Mouse (Mus musculus): ENCODE measurements around the gene Prdm16. TPM values are rescaled to one million over a fixed set of nuclear protein-coding genes. Genes with fewer than 3 reads are reported as not detected.

The Prdm16 gene
- polyA plus RNA-seq, 1 experiment from 2014 or later: 7.7 TPM

DNA sequence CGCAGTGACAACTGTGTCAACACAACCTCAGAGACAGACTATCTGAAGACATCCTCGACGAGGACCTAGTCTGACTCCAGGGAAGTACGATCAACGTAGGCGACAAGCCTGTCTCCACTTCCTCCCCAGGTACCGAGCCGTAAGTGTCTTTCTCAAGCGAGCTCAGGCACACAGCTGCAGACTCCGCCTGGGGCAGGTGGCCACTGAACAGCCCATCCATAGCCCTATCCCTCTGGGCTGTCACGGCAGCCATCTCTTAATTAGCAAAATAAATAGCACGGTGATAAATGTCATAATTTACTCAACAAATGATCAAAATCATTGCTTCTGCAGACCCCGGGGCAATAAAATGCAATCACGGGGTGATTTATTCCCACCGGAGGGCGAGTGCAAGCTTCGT is 112.8 kb downstream of the Prdm16 start:
- Histone ChIP-seq H3K9ac (replicated peaks) (no peak overlapping the region), H3K4me2 (no peak overlapping the region), H3K4me3 (replicated peaks) (no peak overlapping the region), H3K9me3 (replicated peaks) (no peaks in the 10 kb centered on the region), H3K27me3 (replicated peaks) (peaks cover 45% of the 10 kb centered on the region), H3K27ac (replicated peaks) (no peak overlapping the region), H3K4me1 (peaks cover 4% of the 10 kb centered on the region), H3K36me3 (no peaks in the 10 kb centered on the region)
- no peak for ATAC-seq (ENCODE audit: low FRiP score)
- 25% methylated on average over 17 of the region's 17 CpGs for WGBS

DNA sequence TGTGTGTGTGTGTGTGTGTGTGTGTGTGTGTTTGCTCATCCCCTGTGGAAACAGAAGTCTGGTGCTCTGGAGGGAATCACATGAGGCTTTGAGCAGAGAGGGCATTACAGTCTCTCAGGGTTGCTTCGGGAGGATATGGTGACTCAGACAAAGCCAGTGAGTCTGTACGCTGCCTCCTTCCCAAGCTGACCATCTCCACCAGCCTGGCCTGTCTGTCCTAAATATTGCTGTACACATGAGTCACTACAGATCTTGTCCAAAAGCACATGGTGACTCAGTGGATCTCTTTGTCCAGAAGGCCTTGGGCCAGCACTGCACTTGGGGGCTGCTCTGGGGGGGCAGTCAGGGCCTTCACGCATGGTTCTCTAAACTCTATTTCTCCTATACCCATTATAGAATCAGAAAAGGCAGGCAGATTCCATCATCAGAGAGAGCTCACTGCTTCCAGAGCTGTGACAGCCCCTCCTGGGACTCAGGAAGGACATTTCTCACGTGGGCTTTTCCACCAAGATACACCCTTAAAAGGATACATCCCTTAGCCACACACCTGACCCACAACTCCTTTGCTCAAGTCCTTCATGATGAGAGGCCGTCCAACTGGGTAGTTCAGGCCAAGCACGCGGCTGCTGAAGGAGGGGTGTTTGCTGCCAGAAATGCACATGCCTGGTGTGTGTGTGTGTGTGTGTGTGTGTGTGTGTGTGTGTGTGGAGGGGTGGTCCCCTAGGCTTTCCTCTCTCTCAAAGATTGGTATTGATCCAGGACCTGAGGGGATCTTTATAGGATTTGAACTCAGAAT is 114.6 kb downstream of the Prdm16 start:
- no peaks in the 10 kb centered on the region for H3K36me3 ChIP-seq
- H3K4me3 ChIP-seq (replicated peaks): no peak overlapping the region
- no peak overlapping the region for H3K4me2 ChIP-seq
- 88% methylated on average over 7 of the region's 7 CpGs for WGBS
- no peak overlapping the region for H3K9ac ChIP-seq (replicated peaks)
- H3K9me3 ChIP-seq (replicated peaks): no peaks in the 10 kb centered on the region
- ATAC-seq (ENCODE audit: low FRiP score): no peak
- no peak overlapping the region for H3K27ac ChIP-seq (replicated peaks)
- peaks cover 4% of the 10 kb centered on the region for H3K4me1 ChIP-seq
- peaks cover 37% of the 10 kb centered on the region for H3K27me3 ChIP-seq (replicated peaks)

DNA sequence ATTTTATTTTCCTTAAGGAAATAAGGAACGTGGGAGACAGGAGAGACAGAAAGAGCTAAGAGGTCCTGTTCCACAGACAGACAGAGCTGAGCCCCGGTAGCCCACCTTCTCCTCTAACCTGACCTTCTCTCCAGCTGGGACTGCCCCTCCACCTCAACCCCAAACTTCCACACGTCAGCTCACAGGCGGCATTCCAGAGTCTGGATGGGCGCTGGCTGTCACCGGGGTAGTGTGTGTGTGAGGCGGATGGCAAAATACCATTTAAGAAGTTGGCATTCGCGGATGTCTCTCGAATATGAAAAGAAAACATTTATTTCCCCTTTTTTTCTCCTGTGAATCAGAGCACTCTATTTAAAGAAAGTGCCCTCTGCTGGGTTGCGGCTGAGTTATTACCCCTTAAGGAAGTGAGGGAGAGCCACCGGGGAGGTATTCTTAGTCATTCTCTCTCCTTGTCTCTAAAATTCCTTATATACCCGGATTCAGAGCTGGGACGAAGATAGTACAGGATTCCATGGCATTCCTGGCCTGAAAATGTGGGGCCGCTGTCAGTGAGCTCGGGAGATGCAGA is 117.1 kb downstream of the Prdm16 start:
- Histone ChIP-seq H3K9me3 (replicated peaks) (no peaks in the 10 kb centered on the region), H3K27ac (replicated peaks) (no peak overlapping the region), H3K27me3 (replicated peaks) (peaks cover 52% of the 10 kb centered on the region)

DNA sequence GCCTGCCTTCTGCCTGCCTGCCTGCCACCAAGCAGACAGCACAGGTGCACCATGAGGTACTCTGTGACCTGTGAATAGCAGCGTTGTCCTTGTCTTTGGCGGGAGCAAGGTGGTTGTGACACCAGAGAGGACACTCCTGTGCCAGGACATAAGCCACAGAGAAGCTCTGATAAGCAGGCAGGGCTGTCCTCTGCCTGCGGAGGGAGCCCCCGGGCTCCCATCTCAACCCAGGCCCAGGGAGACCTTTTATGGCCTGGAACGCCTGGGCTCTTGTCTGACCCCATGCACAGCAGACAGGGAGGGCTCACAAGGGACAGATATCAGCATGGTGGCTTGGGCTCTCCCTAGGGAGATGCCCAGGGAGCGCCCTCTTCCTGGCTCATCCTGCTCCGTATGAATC is 118.7 kb downstream of the Prdm16 start:
- WGBS: 73% methylated on average over 7 of the region's 7 CpGs
- Histone ChIP-seq H3K4me3 (replicated peaks) (no peak overlapping the region), H3K9me3 (replicated peaks) (no peaks in the 10 kb centered on the region), H3K9ac (replicated peaks) (no peak overlapping the region), H3K27me3 (replicated peaks) (peaks cover 59% of the 10 kb centered on the region), H3K4me1 (peaks cover 3% of the 10 kb centered on the region; the same call in 1 of the 2 replicates), H3K27ac (replicated peaks) (no peak overlapping the region), H3K36me3 (no peaks in the 10 kb centered on the region), H3K4me2 (no peak overlapping the region)
- no peak for ATAC-seq (ENCODE audit: low FRiP score)

More for the DNA sequence above, 117.1 kb downstream of the Prdm16 start:
- no peaks in the 10 kb centered on the region for H3K36me3 ChIP-seq
- 73% methylated on average over 16 of the region's 16 CpGs for WGBS
- H3K9ac ChIP-seq (replicated peaks): no peak overlapping the region
- peaks cover 8% of the 10 kb centered on the region; the same call in 1 of the 2 replicates for H3K4me1 ChIP-seq
- no peak overlapping the region for H3K4me2 ChIP-seq
- no peak for ATAC-seq (ENCODE audit: low FRiP score)
- H3K4me3 ChIP-seq (replicated peaks): no peak overlapping the region

DNA sequence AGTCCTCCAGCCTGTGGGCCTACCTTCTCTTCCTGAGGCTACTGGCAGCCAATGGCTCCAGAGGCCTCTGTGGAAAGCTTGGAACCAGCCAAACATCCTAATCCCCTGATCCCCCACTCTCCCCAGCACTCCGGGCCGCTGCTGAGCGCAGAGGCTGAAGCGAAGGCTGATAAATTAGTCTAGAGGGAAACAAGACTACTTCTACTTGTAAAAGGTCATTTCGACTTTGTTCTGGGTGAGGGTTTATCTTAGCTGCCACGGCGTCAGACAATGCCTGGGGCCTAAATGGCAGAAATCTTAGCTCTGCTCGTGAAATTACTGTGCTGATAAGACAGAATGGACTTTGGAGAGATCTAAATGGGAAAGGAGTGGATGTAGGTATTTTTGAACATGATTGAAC is 120.2 kb downstream of the Prdm16 start:
- Histone ChIP-seq H3K27ac (replicated peaks) (no peak overlapping the region), H3K9me3 (replicated peaks) (no peaks in the 10 kb centered on the region), H3K36me3 (no peaks in the 10 kb centered on the region), H3K4me2 (no peak overlapping the region), H3K4me3 (replicated peaks) (no peak overlapping the region), H3K4me1 (peaks cover 3% of the 10 kb centered on the region; the same call in 1 of the 2 replicates), H3K27me3 (replicated peaks) (peaks cover 55% of the 10 kb centered on the region), H3K9ac (replicated peaks) (no peak overlapping the region)
- WGBS: 38% methylated on average over 8 of the region's 8 CpGs
- ATAC-seq (ENCODE audit: low FRiP score): no peak

DNA sequence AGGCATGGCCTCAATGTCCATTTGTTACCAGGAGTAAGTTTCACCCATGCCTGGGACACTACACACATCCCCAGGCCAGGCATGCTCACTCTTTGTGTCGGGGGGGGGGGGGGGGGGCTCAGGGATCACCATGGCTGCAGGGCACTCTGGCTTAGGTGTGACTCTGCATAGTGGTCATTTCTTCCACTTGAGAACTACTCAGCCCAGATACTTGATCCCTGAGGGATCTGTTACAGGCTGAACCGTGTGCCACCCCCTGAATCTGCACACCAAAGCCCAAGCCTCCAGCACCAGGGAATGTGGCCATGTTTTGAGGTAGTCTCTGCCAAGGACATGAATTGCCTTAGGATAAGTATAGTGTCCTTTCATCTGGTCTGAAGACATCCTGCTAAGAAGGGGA is 123.0 kb downstream of the Prdm16 start:
- Histone ChIP-seq H3K4me1 (peaks cover 3% of the 10 kb centered on the region; the same call in 1 of the 2 replicates), H3K27me3 (replicated peaks) (peaks cover 48% of the 10 kb centered on the region), H3K4me2 (no peak overlapping the region), H3K9me3 (replicated peaks) (no peaks in the 10 kb centered on the region), H3K27ac (replicated peaks) (no peak overlapping the region), H3K4me3 (replicated peaks) (no peak overlapping the region), H3K36me3 (no peaks in the 10 kb centered on the region), H3K9ac (replicated peaks) (no peak overlapping the region)
- 67% methylated on average over 2 of the region's 2 CpGs for WGBS
- no peak for ATAC-seq (ENCODE audit: low FRiP score)

DNA sequence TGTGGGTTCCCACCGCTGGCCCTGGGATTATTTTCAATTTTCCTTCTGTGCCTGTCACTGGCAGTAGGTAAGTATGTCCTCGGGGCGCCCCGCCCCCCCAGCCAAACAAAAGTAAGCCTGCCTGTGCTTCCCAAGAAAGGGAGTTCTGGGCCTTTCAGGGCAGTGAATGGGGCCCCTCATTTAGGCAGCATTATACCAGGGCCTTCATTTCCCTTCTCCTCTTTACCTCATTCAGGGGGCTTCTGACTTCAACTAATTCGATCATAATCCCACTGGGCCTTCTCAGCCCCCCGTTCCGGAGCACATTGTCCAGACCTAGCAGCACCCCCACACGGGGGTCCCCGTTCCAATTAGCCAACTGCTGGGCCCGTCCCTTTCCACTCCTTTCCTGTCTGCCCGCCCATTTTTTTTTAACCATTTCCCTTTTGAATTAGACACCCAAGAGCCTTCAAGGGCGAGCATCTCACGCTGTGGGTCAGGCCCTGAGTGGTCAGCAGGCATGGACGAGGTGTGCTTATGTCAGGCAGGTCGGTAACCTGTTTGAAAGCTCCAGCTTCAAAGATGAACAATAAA is 124.1 kb downstream of the Prdm16 start:
- H3K36me3 ChIP-seq: no peaks in the 10 kb centered on the region
- no peak overlapping the region for H3K4me2 ChIP-seq
- peaks cover 53% of the 10 kb centered on the region for H3K27me3 ChIP-seq (replicated peaks)
- 33% methylated on average over 15 of the region's 15 CpGs for WGBS
- H3K9me3 ChIP-seq (replicated peaks): no peaks in the 10 kb centered on the region
- no peak overlapping the region for H3K27ac ChIP-seq (replicated peaks)
- no peak overlapping the region for H3K4me3 ChIP-seq (replicated peaks)
- no peak overlapping the region for H3K9ac ChIP-seq (replicated peaks)
- ATAC-seq (ENCODE audit: low FRiP score): no peak
- H3K4me1 ChIP-seq: peaks cover 3% of the 10 kb centered on the region; the same call in 1 of the 2 replicates

DNA sequence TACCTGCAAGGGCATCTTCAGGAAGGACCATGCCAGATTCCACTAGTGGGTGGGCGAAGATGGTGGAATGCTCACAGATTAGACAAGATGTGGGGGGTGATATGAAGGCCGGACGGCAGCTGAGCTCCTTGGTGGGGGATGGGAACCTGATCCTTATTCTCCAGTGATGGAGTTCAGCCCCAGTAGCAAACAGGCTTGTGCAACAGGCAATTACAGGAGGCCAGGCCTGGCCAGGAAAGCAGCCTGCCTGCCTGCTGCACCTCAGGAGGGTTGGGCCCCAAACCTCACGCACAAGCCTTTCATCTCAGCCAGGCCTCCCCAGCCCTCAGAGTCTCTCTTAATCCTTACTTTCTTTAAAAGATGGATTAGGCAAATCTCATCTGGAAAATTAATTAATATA is 124.9 kb downstream of the Prdm16 start:
- 60% methylated on average over 4 of the region's 4 CpGs for WGBS
- Histone ChIP-seq H3K9ac (replicated peaks) (no peak overlapping the region), H3K4me3 (replicated peaks) (no peak overlapping the region), H3K9me3 (replicated peaks) (no peaks in the 10 kb centered on the region), H3K36me3 (no peaks in the 10 kb centered on the region), H3K4me2 (no peak overlapping the region), H3K27ac (replicated peaks) (no peak overlapping the region), H3K4me1 (peaks cover 10% of the 10 kb centered on the region), H3K27me3 (replicated peaks) (peaks cover 58% of the 10 kb centered on the region)
- no peak for ATAC-seq (ENCODE audit: low FRiP score)

DNA sequence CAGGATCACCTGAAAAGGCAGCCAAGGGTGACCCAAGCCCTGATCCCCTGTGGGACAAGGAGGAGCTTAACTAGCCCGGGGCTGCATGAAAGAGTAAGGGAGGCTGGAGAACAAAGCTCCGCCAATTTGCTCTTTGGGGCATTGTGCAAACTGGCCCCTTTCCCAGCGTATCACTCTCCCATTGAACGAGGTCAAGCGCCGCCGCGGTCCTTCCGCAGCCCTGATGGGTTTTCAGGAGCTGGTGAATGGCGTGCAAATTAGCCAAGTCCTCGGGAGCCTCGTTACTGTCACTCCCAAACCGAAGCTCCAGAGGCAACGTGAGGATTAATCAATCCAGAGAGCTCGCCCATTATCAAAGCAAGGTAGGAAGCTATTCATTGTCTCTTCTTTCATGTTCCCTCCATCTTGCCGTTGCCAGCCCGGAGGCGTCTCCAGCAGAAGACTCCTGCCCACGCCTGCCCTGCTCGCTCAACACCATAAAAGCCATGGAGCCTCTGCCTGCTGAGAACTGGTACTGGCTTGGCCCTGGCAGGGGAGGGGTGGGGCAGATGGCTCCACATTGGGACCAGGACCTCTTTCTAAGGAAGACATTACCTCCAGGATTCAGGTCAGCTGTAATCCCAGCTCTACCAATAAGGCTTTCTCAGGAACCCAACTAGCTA is 129.8 kb downstream of the Prdm16 start:
- Histone ChIP-seq H3K27me3 (replicated peaks) (peaks cover 74% of the 10 kb centered on the region), H3K9ac (replicated peaks) (no peak overlapping the region), H3K36me3 (no peaks in the 10 kb centered on the region), H3K27ac (replicated peaks) (no peak overlapping the region), H3K4me3 (replicated peaks) (peak overlapping the region; percentile 13), H3K9me3 (replicated peaks) (no peaks in the 10 kb centered on the region), H3K4me1 (peaks cover 31% of the 10 kb centered on the region), H3K4me2 (peak overlapping the region; percentile 43)
- WGBS: 7% methylated on average over 20 of the region's 20 CpGs
- no peak for ATAC-seq (ENCODE audit: low FRiP score)

DNA sequence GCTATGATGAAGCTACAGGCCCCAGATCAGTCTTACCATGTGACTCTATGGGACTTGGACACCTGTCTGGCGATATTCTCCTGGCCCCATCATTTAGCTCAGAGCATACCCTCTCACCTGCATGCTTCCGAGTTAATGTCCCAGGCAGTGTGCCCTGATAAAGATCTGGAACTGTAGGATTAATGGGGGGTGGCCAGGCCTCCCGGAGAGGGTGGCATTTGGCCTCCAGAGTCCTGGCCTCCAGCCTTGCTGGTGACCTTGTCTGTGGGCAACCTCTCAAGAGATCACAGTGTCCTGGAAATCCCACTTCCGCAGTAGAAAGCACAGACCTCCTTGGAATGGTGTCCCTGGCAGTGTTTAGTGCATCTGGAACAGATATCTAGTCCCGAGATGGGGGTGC is 131.4 kb downstream of the Prdm16 start:
- peaks cover 82% of the 10 kb centered on the region for H3K27me3 ChIP-seq (replicated peaks)
- no peak overlapping the region for H3K4me3 ChIP-seq (replicated peaks)
- no peak overlapping the region for H3K27ac ChIP-seq (replicated peaks)
- H3K4me1 ChIP-seq: peaks cover 47% of the 10 kb centered on the region
- no peak overlapping the region for H3K9ac ChIP-seq (replicated peaks)
- no peaks in the 10 kb centered on the region for H3K9me3 ChIP-seq (replicated peaks)
- no peak for ATAC-seq (ENCODE audit: low FRiP score)
- H3K36me3 ChIP-seq: no peaks in the 10 kb centered on the region
- 87% methylated on average over 5 of the region's 5 CpGs for WGBS
- H3K4me2 ChIP-seq: no peak overlapping the region

DNA sequence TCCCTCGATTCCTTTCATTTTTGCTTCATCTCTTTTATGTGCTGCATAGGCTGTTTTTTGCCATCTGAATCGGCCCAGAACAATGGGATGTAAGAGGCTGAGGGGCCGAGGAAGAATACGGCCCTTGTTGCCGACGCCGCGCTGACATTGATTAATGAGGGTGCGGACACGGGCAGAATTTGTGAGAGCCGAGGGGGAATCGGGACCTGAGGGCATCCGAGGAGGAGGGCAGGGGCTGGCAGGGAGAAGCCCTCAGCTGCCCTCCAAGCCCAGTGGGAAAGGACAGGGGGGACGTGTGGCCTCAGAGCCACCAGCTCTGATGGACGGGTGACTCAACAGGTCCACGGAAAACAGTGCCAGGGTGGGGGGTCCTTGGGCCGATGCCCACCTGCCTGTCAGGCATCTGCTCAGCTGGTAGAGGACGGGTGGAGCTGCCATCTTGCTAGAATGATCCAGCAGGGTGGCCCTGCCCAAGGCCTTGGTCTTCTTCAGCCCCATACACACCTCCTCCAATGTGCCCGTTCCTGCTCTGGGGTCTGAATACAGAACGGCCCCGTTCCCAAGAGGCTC is 133.3 kb downstream of the Prdm16 start:
- no peak overlapping the region for H3K9ac ChIP-seq (replicated peaks)
- no peaks in the 10 kb centered on the region for H3K9me3 ChIP-seq (replicated peaks)
- ATAC-seq (ENCODE audit: low FRiP score): no peak
- peak overlapping the region; percentile 16; the same call in 1 of the 2 replicates for H3K4me2 ChIP-seq
- WGBS: 11% methylated on average over 21 of the region's 21 CpGs
- no peak overlapping the region for H3K27ac ChIP-seq (replicated peaks)
- peaks cover 66% of the 10 kb centered on the region for H3K4me1 ChIP-seq
- peaks cover 83% of the 10 kb centered on the region for H3K27me3 ChIP-seq (replicated peaks)
- no peak overlapping the region for H3K4me3 ChIP-seq (replicated peaks)
- H3K36me3 ChIP-seq: no peaks in the 10 kb centered on the region
